Mouse (Mus musculus) ES-E14 (cell line): ENCODE measurements around the gene Adgrv1. TPM values are rescaled to one million over a fixed set of nuclear protein-coding genes. Genes with fewer than 3 reads are reported as not detected.

Experiments used
- DNase-seq: peaks from one replicate; pipeline ENCODE4 v3.0.0-alpha.2; 2013; ENCODE audit warnings: low read depth, low spot score
- H3K27ac ChIP-seq: 2 replicates; pipeline ENCODE4 v1.5.1; 2012; ENCODE audit warnings: low read depth, mild to moderate bottlenecking, low read length, moderate library complexity, mixed read lengths; ENCODE audit not compliant: poor library complexity, insufficient read depth, severe bottlenecking
- H3K36me3 ChIP-seq: 2 replicates; pipeline ENCODE4 v1.6.1; 2012; ENCODE audit warnings: mild to moderate bottlenecking, low read length, moderate library complexity, mixed read lengths; ENCODE audit not compliant: control insufficient read depth, poor library complexity, insufficient read depth, severe bottlenecking
- H3K4me1 ChIP-seq, 2 experiments: fragments of 150-350 bp in 1 of 2; sonication (generic) in 1 of 2; 2 replicates each; pipeline ENCODE4 v1.6.1; 2012; ENCODE audit warnings: low read length in 2 of 2, mild to moderate bottlenecking in 1 of 2, mixed read lengths in 1 of 2; ENCODE audit not compliant: control insufficient read depth in 2 of 2, insufficient read depth in 2 of 2, poor library complexity in 1 of 2
- H3K4me3 ChIP-seq, 2 experiments: fragments of 150-350 bp in 1 of 2; sonication (generic) in 1 of 2; 2 replicates each; pipeline ENCODE4 v1.5.1; 2012; ENCODE audit warnings: low read length in 2 of 2, low read depth in 1 of 2, mild to moderate bottlenecking in 1 of 2, mixed read lengths in 1 of 2; ENCODE audit not compliant: insufficient read depth in 1 of 2, poor library complexity in 1 of 2, severe bottlenecking in 1 of 2
- H3K9ac ChIP-seq: 2 replicates; pipeline ENCODE4 v1.6.1; 2012; ENCODE audit warnings: low read depth, mild to moderate bottlenecking, low read length, mixed read lengths; ENCODE audit not compliant: poor library complexity, insufficient read depth, severe bottlenecking
- H3K9me3 ChIP-seq: fragments of 150-350 bp; sonication (generic); 2 replicates; pipeline ENCODE4 v1.6.1; 2012; ENCODE audit warnings: low read depth, mild to moderate bottlenecking, low read length; ENCODE audit not compliant: control insufficient read depth, insufficient read depth
- CHD2 ChIP-seq: IDR thresholded peaks from 2 replicates; pipeline ENCODE4 v1.6.1; 2014; ENCODE audit warnings: mild to moderate bottlenecking, low read depth, low read length, inconsistent platforms
- HCFC1 ChIP-seq: IDR thresholded peaks from 2 replicates; pipeline ENCODE4 v1.6.1; 2012; ENCODE audit warnings: low read length, inconsistent platforms, borderline replicate concordance; ENCODE audit not compliant: insufficient read depth
- MAFK ChIP-seq: IDR thresholded peaks from 2 replicates; pipeline ENCODE4 v1.6.1; 2014; ENCODE audit warnings: mild to moderate bottlenecking, low read depth, low read length, inconsistent platforms; ENCODE audit not compliant: insufficient read depth
- ZC3H11A ChIP-seq: IDR thresholded peaks from 2 replicates; pipeline ENCODE4 v1.6.1; 2012; ENCODE audit warnings: low read depth, mild to moderate bottlenecking, inconsistent platforms, low read length, borderline replicate concordance
- ZNF384 ChIP-seq: IDR thresholded peaks from 2 replicates; pipeline ENCODE4 v1.6.1; 2012; ENCODE audit warnings: low read depth, low read length, inconsistent platforms
- in situ Hi-C, 2 experiments: fragments of 600-800 bp; cut with MboI; formaldehyde crosslinking; loops; one replicate each; pipeline ENCODE4 v1.15.1; 2025; ENCODE audit warnings: low sequenced_read_pairs in 2 of 2, inconsistent platforms in 1 of 2; ENCODE audit not compliant: unreplicated experiment in 2 of 2
- total RNA-seq: library from RNA; depleted of rRNA; stranded (reverse); fragments of 300-350 nt; gene quantifications from 2 replicates; pipeline ENCODE4 v1.2.3, GENCODE M21; 2012

Adgrv1 gene
- total RNA-seq, 1 experiment, result 22.0 TPM

- H3K9ac ChIP-seq, result no peak overlapping the region
- H3K4me1 ChIP-seq, result peaks cover 0 to 13% of the 10 kb centered on the region in 2 experiments; a peak in 3 of 4 replicates
- no peak overlapping the region for H3K27ac ChIP-seq
- DNase-seq, result peak; percentile 53
- no peaks in the 10 kb centered on the region for H3K9me3 ChIP-seq
- no peak for TF ChIP-seq HCFC1
- no peak for TF ChIP-seq ZC3H11A
- no peak for TF ChIP-seq ZNF384
- no peak for TF ChIP-seq CHD2
- no peak for TF ChIP-seq MAFK
- in situ Hi-C loops, result no loop called here
- H3K4me3 ChIP-seq, result no peak overlapping the region
- H3K36me3 ChIP-seq, result no peaks in the 10 kb centered on the region
These were observed 209.0 kb downstream of the Adgrv1 start for GRCm38 (mm10) chr13:81424002-81424401.

- Histone ChIP-seq H3K9me3 (no peaks in the 10 kb centered on the region), H3K9ac (no peak overlapping the region), H3K4me1 (no peaks in the 10 kb centered on the region), H3K27ac (no peak overlapping the region), H3K36me3 (no peaks in the 10 kb centered on the region), H3K4me3 (no peak overlapping the region)
- DNase-seq, result no peak
- in situ Hi-C loops, result no loop called here
- no peak for TF ChIP-seq MAFK
- no peak for TF ChIP-seq CHD2
- no peak for TF ChIP-seq HCFC1
- TF ChIP-seq ZNF384, result no peak
- TF ChIP-seq ZC3H11A, result no peak
These were observed 225.0 kb downstream of the Adgrv1 start for GRCm38 (mm10) chr13:81407881-81408460.

GRCm38 (mm10) chr13:81402826-81403225 is 230.1 kb downstream of the Adgrv1 start:
- Histone ChIP-seq H3K4me1 (no peaks in the 10 kb centered on the region), H3K9me3 (no peaks in the 10 kb centered on the region), H3K36me3 (no peaks in the 10 kb centered on the region), H3K9ac (no peak overlapping the region), H3K27ac (no peak overlapping the region), H3K4me3 (no peak overlapping the region)
- no peak for TF ChIP-seq ZC3H11A
- in situ Hi-C loops, result no loop called here
- no peak for DNase-seq

GRCm38 (mm10) chr13:81402191-81402590 is 230.8 kb downstream of the Adgrv1 start:
- in situ Hi-C loops, result no loop called here
- Histone ChIP-seq H3K9me3 (no peaks in the 10 kb centered on the region), H3K27ac (no peak overlapping the region), H3K9ac (no peak overlapping the region), H3K36me3 (no peaks in the 10 kb centered on the region), H3K4me3 (no peak overlapping the region), H3K4me1 (no peaks in the 10 kb centered on the region)
- DNase-seq, result no peak
- TF ChIP-seq MAFK, result no peak
- no peak for TF ChIP-seq ZNF384
- no peak for TF ChIP-seq HCFC1
- no peak for TF ChIP-seq ZC3H11A
- no peak for TF ChIP-seq CHD2

- no peak overlapping the region for H3K9ac ChIP-seq
- in situ Hi-C loops, result no loop called here
- no peak overlapping the region for H3K27ac ChIP-seq
- no peak overlapping the region for H3K4me3 ChIP-seq
- H3K36me3 ChIP-seq, result no peaks in the 10 kb centered on the region
- no peak for TF ChIP-seq MAFK
- no peak for TF ChIP-seq CHD2
- no peak for TF ChIP-seq ZNF384
- TF ChIP-seq HCFC1, result no peak
- TF ChIP-seq ZC3H11A, result no peak
- H3K9me3 ChIP-seq, result no peaks in the 10 kb centered on the region
- no peak for DNase-seq
- H3K4me1 ChIP-seq, result no peaks in the 10 kb centered on the region
These were observed 231.2 kb downstream of the Adgrv1 start for GRCm38 (mm10) chr13:81401742-81402141.
